Mouse (Mus musculus): ENCODE results near the gene Tchp. TPM values are rescaled to one million over a fixed set of nuclear protein-coding genes. Genes with fewer than 3 reads are reported as not detected.

Gene Tchp
- polyA plus RNA-seq, 1 experiment from 2014 or later, result 14.8 TPM

DNA sequence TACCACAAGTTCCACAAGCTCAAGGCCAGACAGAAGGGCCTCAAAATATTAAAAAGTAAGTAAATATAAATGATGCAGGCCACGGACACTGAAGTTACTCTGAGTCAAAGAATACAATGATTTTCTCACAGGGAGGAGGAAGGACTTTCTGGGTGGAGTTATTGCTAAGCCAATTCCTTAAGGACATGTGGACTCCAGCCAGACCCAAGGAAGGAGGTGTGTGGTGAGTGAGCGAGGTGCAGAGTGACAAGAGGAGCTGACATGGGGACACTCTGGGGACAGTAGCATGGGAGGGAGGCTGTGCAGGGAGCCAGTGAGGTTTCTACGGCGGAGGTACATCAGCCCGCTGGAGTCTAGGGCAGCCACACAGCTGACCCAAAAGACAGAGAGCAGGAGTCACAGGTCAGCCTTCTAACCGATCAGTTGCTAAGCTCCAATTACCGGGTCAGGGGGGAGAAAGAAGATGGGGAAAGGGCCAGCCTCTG lies 20.8 kb upstream of the Tchp start:
- WGBS, result 55% methylated on average over 7 of the region's 7 CpGs
- no peaks in the 10 kb centered on the region for H3K36me3 ChIP-seq (ENCODE audit: insufficient read depth)
- H3K4me3 ChIP-seq (ENCODE audit: low read depth, low read length), result no peak overlapping the region
- DNase-seq (no peak), ATAC-seq (ENCODE audit: insufficient read depth) (no peak)
- H3K4me2 ChIP-seq, result no peak overlapping the region
- no peak for TF ChIP-seq CTCF (IDR thresholded peaks at IDR 0.05; ENCODE audit: low read depth)
- no peaks in the 10 kb centered on the region for H3K27me3 ChIP-seq (ENCODE audit: insufficient read depth, low read length)
- H3K9me3 ChIP-seq (ENCODE audit: low read depth, low read length), result no peaks in the 10 kb centered on the region
- no peak overlapping the region for H3K9ac ChIP-seq
- H3K4me1 ChIP-seq (ENCODE audit: insufficient read depth), result peaks cover 8% of the 10 kb centered on the region
- no peak overlapping the region for H3K27ac ChIP-seq (ENCODE audit: low read depth)

DNA sequence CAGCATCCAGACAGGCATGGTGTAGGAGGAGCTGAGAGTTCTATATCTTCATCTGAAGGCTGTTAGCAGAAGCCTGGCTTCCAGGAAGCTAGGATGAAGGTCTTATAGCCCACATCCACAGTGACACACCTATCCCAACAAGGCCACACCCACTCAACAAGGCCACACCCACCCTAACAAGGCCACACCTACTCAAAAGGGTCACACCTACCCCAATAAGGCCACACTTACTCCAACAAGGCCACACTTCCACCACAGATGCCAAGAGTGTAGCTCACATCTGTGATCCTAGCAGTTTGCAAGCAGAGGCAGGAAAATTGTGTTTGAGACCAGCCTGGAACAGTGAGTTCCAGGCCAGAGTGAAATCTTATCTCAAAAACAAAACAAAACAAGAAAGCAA lies 19.7 kb upstream of the Tchp start:
- no peak overlapping the region for H3K9ac ChIP-seq
- DNase-seq, result no peak
- no peak for TF ChIP-seq CTCF (IDR thresholded peaks at IDR 0.05; ENCODE audit: low read depth)
- H3K4me3 ChIP-seq (ENCODE audit: low read depth, low read length), result no peak overlapping the region
- H3K4me1 ChIP-seq (ENCODE audit: insufficient read depth), result peaks cover 5% of the 10 kb centered on the region; the same call in 1 of the 2 replicates
- H3K4me2 ChIP-seq, result no peak overlapping the region
- no peaks in the 10 kb centered on the region for H3K27me3 ChIP-seq (ENCODE audit: insufficient read depth, low read length)
- H3K9me3 ChIP-seq (ENCODE audit: low read depth, low read length), result no peaks in the 10 kb centered on the region
- H3K36me3 ChIP-seq (ENCODE audit: insufficient read depth), result no peaks in the 10 kb centered on the region
- no peak for ATAC-seq (ENCODE audit: insufficient read depth)
- no peak overlapping the region for H3K27ac ChIP-seq (ENCODE audit: low read depth)

DNA sequence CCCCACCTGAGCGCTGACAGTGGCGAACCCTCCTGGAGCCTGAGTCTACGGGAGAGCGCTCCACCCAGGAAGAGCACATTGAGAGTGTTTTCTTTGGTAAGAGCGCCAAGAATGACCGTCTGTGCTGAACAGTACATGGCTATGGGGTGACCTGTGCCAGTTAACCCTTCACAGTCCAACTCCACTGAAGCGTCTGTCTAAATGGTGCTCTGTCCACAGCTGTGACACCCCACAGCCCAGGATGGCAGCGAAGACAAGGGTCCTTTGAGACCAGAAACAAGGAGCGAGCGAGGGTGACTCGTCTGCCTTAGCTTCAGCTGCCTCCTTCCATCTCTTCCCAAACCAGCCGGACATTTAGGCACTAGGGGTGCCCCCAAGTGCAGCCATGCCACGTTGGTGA lies 18.9 kb upstream of the Tchp start:
- H3K27ac ChIP-seq (ENCODE audit: low read depth), result no peak overlapping the region
- H3K9me3 ChIP-seq (ENCODE audit: low read depth, low read length), result no peaks in the 10 kb centered on the region
- peaks cover 5% of the 10 kb centered on the region; the same call in 1 of the 2 replicates for H3K4me1 ChIP-seq (ENCODE audit: insufficient read depth)
- no peak overlapping the region for H3K4me3 ChIP-seq (ENCODE audit: low read depth, low read length)
- H3K27me3 ChIP-seq (ENCODE audit: insufficient read depth, low read length), result no peaks in the 10 kb centered on the region
- DNase-seq (no peak), ATAC-seq (ENCODE audit: insufficient read depth) (no peak)
- H3K9ac ChIP-seq, result no peak overlapping the region
- 73% methylated on average over 13 of the region's 13 CpGs for WGBS
- H3K4me2 ChIP-seq, result no peak overlapping the region
- TF ChIP-seq CTCF (IDR thresholded peaks at IDR 0.05; ENCODE audit: low read depth), result no peak
- H3K36me3 ChIP-seq (ENCODE audit: insufficient read depth), result no peaks in the 10 kb centered on the region

DNA sequence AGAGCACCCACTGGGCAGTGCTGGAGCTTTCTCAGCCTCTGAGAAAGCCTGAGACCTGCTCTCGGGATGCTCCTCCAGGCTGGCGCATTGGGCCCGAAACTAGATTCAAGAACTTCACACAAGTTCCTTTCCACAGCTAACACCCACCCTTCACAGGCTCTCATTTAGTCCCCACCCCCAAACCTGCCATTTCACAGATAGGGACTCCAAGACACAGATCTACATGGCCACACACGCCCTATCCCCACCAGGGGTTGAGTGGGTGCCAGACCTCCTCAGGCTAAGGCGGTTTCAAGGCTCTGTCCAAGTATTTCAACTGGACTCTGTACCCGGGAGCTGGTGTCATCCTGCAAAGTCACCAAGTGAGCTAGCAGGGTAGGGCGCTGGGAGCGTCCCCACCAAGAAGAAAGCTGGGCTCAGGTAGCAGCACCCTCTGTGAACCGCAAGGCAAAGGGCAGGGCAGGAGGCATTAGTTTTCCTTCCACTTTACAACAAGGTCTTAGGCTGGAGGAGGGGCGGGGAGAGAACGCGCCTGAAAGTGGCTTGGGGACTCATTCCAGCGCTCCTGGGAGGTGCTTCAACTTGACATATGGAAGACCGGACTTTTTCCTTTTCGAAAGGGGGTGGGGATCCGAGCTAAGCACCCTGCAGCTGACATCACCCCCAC lies 17.7 kb upstream of the Tchp start:
- H3K4me2 ChIP-seq, result peak overlapping the region; percentile 95
- H3K9me3 ChIP-seq (ENCODE audit: low read depth, low read length), result no peaks in the 10 kb centered on the region
- H3K4me1 ChIP-seq (ENCODE audit: insufficient read depth), result peaks cover 5% of the 10 kb centered on the region; the same call in 1 of the 2 replicates
- peak; percentile 44 for DNase-seq
- ATAC-seq (ENCODE audit: insufficient read depth), result no peak
- no peak overlapping the region for H3K27ac ChIP-seq (ENCODE audit: low read depth)
- H3K36me3 ChIP-seq (ENCODE audit: insufficient read depth), result no peaks in the 10 kb centered on the region
- WGBS, result 17% methylated on average over 16 of the region's 16 CpGs
- H3K4me3 ChIP-seq (ENCODE audit: low read depth, low read length), result peak overlapping the region; percentile 69
- no peaks in the 10 kb centered on the region for H3K27me3 ChIP-seq (ENCODE audit: insufficient read depth, low read length)
- TF ChIP-seq CTCF (IDR thresholded peaks at IDR 0.05; ENCODE audit: low read depth), result no peak
- H3K9ac ChIP-seq, result peak overlapping the region; percentile 69

DNA sequence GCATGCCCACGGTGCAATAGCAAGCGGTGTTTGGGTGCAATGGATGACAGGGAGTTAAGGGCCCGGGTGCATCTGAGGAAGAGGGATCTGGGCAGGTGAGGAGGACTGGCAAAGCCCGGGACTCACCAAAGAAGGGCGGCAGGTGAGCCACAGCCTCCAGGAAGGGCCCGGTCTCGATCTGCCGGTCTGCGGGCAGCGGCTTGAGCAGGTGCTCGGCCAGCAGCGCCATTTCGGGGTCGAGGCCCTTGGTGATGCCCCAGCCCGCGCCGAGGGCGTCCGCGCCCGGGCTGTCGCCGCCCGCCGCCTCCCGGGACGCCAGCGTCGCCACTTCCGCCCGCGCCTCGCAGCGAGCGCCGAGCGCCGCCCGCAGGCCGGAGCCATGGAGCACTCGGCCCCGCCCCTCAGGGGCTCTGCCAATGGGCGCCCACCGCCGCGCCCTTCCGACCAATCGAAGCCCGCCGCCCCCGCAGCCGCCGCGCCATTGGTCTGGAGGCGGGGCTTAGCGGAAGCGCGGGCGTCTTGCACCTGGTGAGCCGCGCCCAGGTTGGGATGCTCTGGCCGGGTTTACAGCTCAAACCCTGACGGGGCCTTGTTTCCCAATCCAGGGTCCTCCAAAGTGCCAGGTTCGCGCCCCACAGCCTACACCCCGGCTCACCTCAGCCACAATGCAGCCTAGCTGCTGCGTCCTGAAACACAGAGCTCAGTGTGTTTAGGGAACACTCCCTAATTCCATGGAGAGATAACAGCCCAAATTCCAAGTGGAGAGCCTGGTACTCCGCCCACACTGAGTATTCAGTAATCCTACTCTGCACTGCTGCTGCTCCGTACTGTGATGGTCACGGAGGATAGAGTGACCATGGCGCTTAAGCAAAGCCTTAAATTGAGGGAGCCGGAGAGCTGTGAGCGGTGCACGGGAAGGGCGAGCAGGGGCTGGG lies 16.7 kb upstream of the Tchp start, which contains the start of gene Gltp:
Gene Gltp, minus strand, starts transcription at position 352 of the 935 bp plus-strand sequence.
- TF ChIP-seq CTCF (IDR thresholded peaks at IDR 0.05; ENCODE audit: low read depth), result 0 out of 2 replicates have a peak, but pooled peaks have one; percentile 0
- 0 out of 2 replicates have a peak within 1 kb of the TSS, but pooled peaks have one; percentile 50 for H3K27ac ChIP-seq (ENCODE audit: low read depth)
- H3K9me3 ChIP-seq (ENCODE audit: low read depth, low read length), result no peaks in the 10 kb centered on the region
- H3K4me2 ChIP-seq, result peak within 1 kb of the TSS; percentile 95
- 4% methylated on average over 75 of the region's 75 CpGs for WGBS
- peak within 1 kb of the TSS; percentile 69 for H3K4me3 ChIP-seq (ENCODE audit: low read depth, low read length)
- peak; percentile 97 for DNase-seq
- no peaks in the 10 kb centered on the region for H3K27me3 ChIP-seq (ENCODE audit: insufficient read depth, low read length)
- H3K36me3 ChIP-seq (ENCODE audit: insufficient read depth), result no peaks in the 10 kb centered on the region
- ATAC-seq (ENCODE audit: insufficient read depth), result peak; percentile 96
- H3K9ac ChIP-seq, result peak within 1 kb of the TSS; percentile 69
- H3K4me1 ChIP-seq (ENCODE audit: insufficient read depth), result peaks cover 5% of the 10 kb centered on the region; the same call in 1 of the 2 replicates

DNA sequence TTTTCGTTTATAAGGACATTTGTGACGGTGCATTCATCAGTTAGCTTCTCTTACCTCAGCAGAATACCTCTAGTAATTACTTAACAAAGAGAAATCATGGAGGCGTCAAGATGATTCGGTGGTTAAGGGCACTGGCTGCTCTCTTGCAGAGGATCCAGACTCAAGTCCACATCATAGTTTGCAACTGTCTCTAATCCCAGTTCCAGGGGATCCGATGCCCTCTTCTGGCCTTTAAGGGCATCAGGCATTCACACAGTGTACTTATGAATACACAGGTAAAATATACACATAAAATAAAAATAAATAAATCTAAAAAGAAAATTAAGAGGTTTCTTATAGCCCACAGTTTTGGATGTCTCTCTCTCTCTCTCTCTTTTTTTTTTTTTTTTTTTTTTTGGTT lies 11.8 kb upstream of the Tchp start:
- DNase-seq (peak; percentile 28), ATAC-seq (ENCODE audit: insufficient read depth) (no peak)
- Histone ChIP-seq H3K9me3 (ENCODE audit: low read depth, low read length) (no peaks in the 10 kb centered on the region), H3K4me3 (ENCODE audit: low read depth, low read length) (no peak overlapping the region), H3K4me2 (no peak overlapping the region), H3K4me1 (ENCODE audit: insufficient read depth) (no peaks in the 10 kb centered on the region; the same call in 1 of the 2 replicates), H3K27me3 (ENCODE audit: insufficient read depth, low read length) (no peaks in the 10 kb centered on the region), H3K27ac (ENCODE audit: low read depth) (no peak overlapping the region), H3K36me3 (ENCODE audit: insufficient read depth) (no peaks in the 10 kb centered on the region), H3K9ac (no peak overlapping the region)
- TF ChIP-seq CTCF (IDR thresholded peaks at IDR 0.05; ENCODE audit: low read depth), result peak; percentile 24
- 63% methylated on average over 5 of the region's 5 CpGs for WGBS

DNA sequence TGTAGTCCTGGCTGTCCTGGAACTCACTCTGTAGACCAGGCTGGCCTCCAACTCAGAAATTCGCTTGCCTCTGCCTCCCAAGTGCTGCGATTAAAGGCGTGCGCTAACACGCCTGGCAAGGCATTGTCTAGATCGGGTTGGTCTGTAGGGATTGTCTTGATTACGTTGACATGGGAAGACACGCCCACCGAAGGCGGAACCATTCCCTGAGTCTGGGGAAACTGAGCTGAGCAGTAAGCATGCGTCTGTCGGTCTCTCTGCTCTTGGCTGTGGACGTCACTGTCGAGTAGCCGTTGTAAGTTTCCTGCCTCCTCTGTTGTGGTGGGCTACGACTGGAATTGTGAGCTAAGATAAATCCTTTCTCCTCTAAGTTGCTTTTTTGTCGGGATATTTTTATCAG lies 10.6 kb upstream of the Tchp start:
- Histone ChIP-seq H3K9ac (no peak overlapping the region), H3K27me3 (ENCODE audit: insufficient read depth, low read length) (no peaks in the 10 kb centered on the region), H3K4me1 (ENCODE audit: insufficient read depth) (no peaks in the 10 kb centered on the region), H3K27ac (ENCODE audit: low read depth) (no peak overlapping the region), H3K4me3 (ENCODE audit: low read depth, low read length) (no peak overlapping the region), H3K9me3 (ENCODE audit: low read depth, low read length) (no peaks in the 10 kb centered on the region), H3K36me3 (ENCODE audit: insufficient read depth) (no peaks in the 10 kb centered on the region), H3K4me2 (no peak overlapping the region)
- ATAC-seq (ENCODE audit: insufficient read depth) (no peak), DNase-seq (no peak)
- no peak for TF ChIP-seq CTCF (IDR thresholded peaks at IDR 0.05; ENCODE audit: low read depth)
- WGBS, result 80% methylated on average over 17 of the region's 17 CpGs

Data from lung, embryonic 14.5 days (tissue).